Mouse (Mus musculus) left cerebral cortex, postnatal 4 days (tissue): ENCODE measurements around the gene Ankrd9. TPM values are rescaled to one million over a fixed set of nuclear protein-coding genes. Genes with fewer than 3 reads are reported as not detected.

Experiments
- DNase-seq: peaks from one replicate; pipeline ENCODE4 v3.0.0-alpha.2; 2022
- intact Hi-C: fragments of 180-260 bp; cut with DNase I; formaldehyde crosslinking; loops from one replicate; pipeline ENCODE4 v1.15.1; 2025
- total RNA-seq, 2 experiments: library from RNA; stranded (reverse); gene quantifications; 2 replicates each; pipeline ENCODE4 v1.2.3; 2021

Ankrd9 gene
- total RNA-seq, 2 experiments from 2014 or later, result 4.0 to 4.2 TPM

DNA sequence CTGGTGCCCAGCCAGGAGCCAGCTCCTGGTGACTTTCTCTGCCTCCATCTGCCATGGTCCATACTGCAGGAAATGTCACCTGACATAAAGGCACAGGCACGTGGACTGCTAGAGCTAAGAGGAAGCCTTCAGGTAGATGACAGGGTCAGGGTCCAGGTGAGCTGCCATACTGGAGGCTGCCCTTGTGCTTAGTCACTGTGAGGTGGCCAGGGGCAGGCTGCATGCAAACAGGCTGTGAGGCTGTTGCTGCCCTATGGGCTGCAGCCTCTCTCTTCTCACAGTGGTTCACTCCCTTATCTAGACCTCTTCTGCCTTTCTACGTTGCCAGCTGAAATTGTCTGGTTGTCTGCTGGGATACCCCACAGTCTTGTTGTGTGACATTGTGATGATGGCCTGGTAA is 11.7 kb downstream of the Ankrd9 start:
- DNase-seq, result no peak

GRCm38 (mm10) chr12:110966079-110966478 is 12.8 kb downstream of the Ankrd9 start:
- DNase-seq, result no peak
- intact Hi-C loops, result no loop called here

More for the DNA sequence above, 11.7 kb downstream of the Ankrd9 start:
- intact Hi-C loops, result no loop called here

DNA sequence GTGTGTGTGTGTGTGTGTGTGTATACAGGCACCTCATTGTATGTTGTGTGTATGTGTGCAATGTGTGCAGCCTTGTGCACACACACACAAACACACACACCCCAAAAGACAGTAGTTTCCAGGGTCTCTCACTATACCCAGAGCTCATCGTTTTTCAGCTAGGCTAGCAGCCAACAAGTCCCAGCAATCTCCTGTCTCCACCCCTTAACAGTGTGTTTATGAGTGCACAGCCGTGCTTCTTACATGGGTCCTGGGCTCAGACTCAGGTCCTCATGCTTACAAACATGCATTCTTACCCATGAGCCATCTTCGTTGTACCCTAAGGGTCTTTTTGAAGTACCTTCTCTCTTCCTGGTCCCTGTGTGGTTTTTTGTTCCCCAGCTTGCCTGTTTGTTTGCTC is 13.3 kb downstream of the Ankrd9 start:
- no peak for DNase-seq
- intact Hi-C loops, result no loop called here

GRCm38 (mm10) chr12:110961973-110962372 is 16.9 kb downstream of the Ankrd9 start:
- DNase-seq, result no peak
- intact Hi-C loops, result no loop called here

GRCm38 (mm10) chr12:110954351-110954991 is 24.4 kb downstream of the Ankrd9 start:
- intact Hi-C loops, result no loop called here
- DNase-seq, result no peak

- DNase-seq, result no peak
- intact Hi-C loops, result no loop called here
Observed at GRCm38 (mm10) chr12:110953900-110954299, 24.9 kb downstream of the Ankrd9 start.

DNA sequence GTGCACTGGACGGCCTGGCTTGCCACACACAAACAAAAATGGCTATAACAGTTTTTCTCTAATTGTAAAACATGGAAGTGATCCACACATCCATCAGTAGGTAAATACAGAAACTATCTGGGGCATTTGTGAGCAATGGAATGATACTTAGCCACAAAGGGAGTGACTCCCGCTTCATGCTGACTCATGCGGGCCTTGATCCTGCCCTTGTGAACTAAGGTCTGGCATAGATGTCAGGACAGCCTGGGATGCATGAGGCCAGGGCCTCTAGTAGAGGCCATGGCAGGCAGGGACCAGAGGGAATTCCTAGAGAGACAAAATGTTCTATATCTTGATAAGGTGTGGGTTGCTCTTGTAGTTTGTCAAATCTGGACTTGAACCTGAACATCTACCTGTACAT is 25.4 kb downstream of the Ankrd9 start:
- intact Hi-C loops, result no loop called here
- no peak for DNase-seq

GRCm38 (mm10) chr12:110952628-110953385 is 26.0 kb downstream of the Ankrd9 start:
- intact Hi-C loops, result no loop called here
- DNase-seq, result no peak

- intact Hi-C loops, result no loop called here
- DNase-seq, result no peak
Observed at GRCm38 (mm10) chr12:110951236-110951635, 27.6 kb downstream of the Ankrd9 start.

DNA sequence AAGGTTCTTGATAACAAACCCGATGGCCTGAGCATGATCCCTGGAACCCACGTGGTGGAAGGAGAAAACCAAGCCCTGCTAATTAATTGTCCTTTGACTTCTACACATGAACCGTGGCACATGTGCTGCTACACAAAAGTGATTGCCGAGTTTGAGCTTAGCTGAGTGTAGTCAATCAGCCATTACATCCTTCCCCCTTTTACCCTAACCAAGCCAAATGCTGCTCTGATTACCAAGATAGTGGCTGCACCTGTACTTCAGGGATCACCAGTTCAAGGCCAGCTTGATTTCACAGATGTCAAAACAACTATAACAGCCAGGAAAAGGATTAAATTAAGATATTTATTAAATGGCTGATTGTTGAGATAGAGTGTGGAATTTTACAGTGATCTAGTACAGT is 28.7 kb downstream of the Ankrd9 start:
- intact Hi-C loops, result no loop called here
- DNase-seq, result no peak

GRCm38 (mm10) chr12:110949410-110949809 is 29.4 kb downstream of the Ankrd9 start:
- intact Hi-C loops, result no loop called here
- no peak for DNase-seq

GRCm38 (mm10) chr12:110948910-110949201 is 30.0 kb downstream of the Ankrd9 start:
- DNase-seq, result no peak
- intact Hi-C loops, result no loop called here

DNA sequence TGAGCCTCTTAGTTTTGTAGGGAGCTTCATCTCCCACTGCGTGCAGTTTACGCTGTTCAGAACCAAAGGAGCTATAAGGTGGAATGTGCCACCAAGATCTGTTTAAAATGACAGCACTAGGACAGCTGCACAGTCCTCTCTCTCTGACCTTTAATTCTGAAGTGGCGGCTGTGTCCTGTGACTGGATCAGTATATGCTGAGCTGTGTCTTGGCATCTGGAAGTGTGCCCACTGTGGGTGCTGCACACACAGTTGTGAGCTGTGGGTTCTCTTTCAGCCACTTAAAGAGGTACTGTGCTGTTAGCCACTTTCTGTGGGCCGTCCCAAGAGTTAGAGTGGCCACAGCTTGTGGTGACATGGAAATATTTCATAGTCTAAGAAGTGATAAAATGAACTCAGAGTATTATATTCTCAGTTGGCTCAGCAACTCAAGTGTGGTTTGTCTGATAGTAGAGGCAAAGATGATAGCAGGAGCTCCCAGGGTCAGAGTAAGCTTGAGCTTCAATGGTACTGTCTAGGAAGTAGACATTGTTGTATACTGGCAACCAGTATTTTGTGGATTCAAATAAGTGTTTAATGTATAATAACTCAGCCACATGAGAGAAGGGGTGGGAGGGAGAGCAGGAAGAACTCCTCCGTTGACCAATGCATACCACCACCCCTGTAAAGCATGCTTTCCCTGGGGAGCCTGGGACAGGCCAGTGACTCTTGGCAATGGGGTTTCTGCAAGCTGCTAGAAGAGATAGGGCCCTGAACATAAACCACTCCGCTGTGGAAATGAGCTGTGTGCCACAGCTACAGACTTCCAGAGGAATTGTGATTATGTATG is 30.5 kb downstream of the Ankrd9 start:
- intact Hi-C loops, result no loop called here
- no peak for DNase-seq

DNA sequence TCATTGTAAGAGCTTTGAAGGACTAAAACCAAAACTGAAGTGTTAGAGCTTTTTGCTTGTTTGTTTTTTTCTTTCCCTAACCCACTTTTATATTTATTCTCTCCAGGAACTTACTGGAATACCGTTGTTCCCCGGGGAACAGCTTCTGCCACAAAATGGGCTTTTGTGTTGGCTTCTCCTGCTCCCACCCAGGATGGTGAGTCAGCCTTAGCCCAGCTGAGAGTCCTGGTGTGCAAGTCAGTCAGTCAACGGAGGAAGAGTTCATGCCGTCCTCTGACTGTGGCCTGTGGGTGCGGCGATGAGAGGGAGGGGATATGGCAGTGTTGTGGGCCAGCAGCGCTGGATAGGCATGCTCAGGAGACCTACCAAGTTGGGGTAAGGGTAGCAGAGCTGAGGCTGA is 32.6 kb downstream of the Ankrd9 start:
- intact Hi-C loops, result no loop called here
- DNase-seq, result no peak

- intact Hi-C loops, result no loop called here
- DNase-seq, result peak; percentile 25
Observed at GRCm38 (mm10) chr12:110940869-110941268, 38.0 kb downstream of the Ankrd9 start.

GRCm38 (mm10) chr12:110939385-110939784 is 39.5 kb downstream of the Ankrd9 start:
- intact Hi-C loops, result no loop called here

GRCm38 (mm10) chr12:110937496-110937895 is 41.3 kb downstream of the Ankrd9 start:
- intact Hi-C loops, result loop anchor here (2.0 kb wide), 1 partner anchor 55 kb away; no protein-coding TSS in a partner anchor
- no peak for DNase-seq

More at GRCm38 (mm10) chr12:110939385-110939784, 39.5 kb downstream of the Ankrd9 start:
- DNase-seq, result no peak

- intact Hi-C loops, result loop anchor here (2.0 kb wide), 1 partner anchor 57 kb away; no protein-coding TSS in a partner anchor
- peak; percentile 88 for DNase-seq
Observed at GRCm38 (mm10) chr12:110935983-110936620, 42.7 kb downstream of the Ankrd9 start.

DNA sequence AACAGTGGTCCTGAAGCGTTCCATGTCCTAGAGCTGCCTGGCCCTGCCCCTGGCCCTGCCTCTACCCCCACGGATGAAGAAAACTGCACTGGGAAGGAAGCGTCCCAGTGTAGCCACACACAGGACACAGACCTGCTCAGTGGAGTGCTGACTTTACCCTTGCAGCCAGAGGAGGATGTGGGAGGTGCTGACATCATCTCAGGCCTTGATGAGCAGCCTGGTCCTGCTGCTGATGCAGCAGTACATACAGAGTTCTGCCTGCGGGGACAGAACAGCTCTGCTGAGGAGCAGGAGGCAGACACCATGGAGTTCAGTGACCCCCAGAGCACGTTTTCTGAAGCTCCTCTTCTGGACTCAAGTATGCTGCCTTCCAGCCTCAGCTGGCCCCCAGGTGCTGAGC is 46.0 kb downstream of the Ankrd9 start:
- no peak for DNase-seq
- intact Hi-C loops, result no loop called here
